18 mouse cellular contexts compared by ENCODE assay signal in the genomic region with DNA sequence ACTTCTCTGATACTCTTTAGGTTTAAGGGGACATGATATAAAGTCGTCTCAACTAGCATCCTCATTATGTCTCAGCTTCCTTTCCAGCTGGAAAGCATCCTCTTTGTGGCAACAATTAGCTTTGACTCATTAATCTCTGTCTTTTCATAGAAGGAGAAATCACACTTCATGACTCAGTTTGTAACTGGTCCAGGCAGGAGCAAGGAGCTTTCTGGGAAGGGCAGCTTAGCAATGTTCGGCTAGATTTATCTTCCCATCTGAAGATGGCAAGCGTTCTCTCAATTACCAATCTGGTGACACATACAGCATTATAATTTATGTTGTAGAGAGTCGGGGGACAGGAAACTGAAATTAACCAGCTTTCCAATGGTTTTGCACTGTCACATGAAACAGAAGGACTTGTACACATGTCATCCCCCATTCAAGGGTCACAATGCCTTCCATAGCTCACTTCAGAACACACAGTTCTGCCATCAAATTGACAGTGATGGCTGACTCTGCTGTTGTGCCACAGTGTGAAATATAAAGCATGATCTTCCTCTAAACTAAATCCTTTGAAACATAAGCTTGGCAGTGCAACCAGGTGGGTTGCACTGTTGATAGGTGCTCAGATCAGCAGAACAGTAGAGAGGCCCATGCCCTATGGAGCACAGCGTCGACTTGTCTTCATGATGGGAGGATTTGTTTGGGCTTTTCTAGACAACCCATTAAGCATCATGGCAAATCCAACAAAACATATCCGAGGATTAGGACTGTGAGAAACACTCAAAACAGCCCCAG.
"Had no signal": no experiment of that assay in that cellular context is flagged by ENCODE, and none has a peak within 500 bp of the region (broad histone marks: within the 10 kb centered on the region; RNA-seq: fewer than 3 reads in every experiment).

No protein-coding gene starts in this region.

- ATAC-seq: midbrain, embryonic 16.5 days had no signal

- H3K27me3 ChIP-seq: midbrain, embryonic 12.5 days; neural tube, embryonic 13.5 days; neural tube, embryonic 15.5 days; stomach, embryonic 15.5 days had no signal

- DNase-seq: lung, embryonic 14.5 days; lung, postnatal 10 days; lung, postnatal 4 days; midbrain, embryonic 14.5 days; retina, postnatal 1 day; right cerebral cortex, adult 18-20 months; right cerebral cortex, postnatal 25 days; thymus, adult 2 months; thymus, postnatal 25 days; thymus, postnatal 4 days had no signal

- H3K4me1 ChIP-seq: midbrain, embryonic 10.5 days; midbrain, embryonic 12.5 days; neural tube, embryonic 13.5 days; neural tube, embryonic 15.5 days; stomach, embryonic 15.5 days had no signal

- H3K4me3 ChIP-seq: midbrain, embryonic 10.5 days; midbrain, embryonic 12.5 days; myocyte; neural tube, embryonic 13.5 days; neural tube, embryonic 15.5 days; stomach, embryonic 15.5 days had no signal

- H3K4me2 ChIP-seq: lung, embryonic 14.5 days; midbrain, embryonic 12.5 days; neural tube, embryonic 13.5 days; neural tube, embryonic 15.5 days; stomach, embryonic 15.5 days had no signal

- H3K36me3 ChIP-seq: midbrain, embryonic 10.5 days; midbrain, embryonic 12.5 days; neural tube, embryonic 13.5 days; neural tube, embryonic 15.5 days; stomach, embryonic 15.5 days had no signal

- H3K9ac ChIP-seq: lung, embryonic 14.5 days; midbrain, embryonic 12.5 days; neural tube, embryonic 13.5 days; neural tube, embryonic 15.5 days; stomach, embryonic 15.5 days had no signal

- H3K27ac ChIP-seq: midbrain, embryonic 10.5 days; midbrain, embryonic 12.5 days; neural tube, embryonic 13.5 days; neural tube, embryonic 15.5 days; stomach, embryonic 15.5 days; stomach, postnatal 0 days had no signal

- H3K9me3 ChIP-seq: neural tube, embryonic 13.5 days; neural tube, embryonic 15.5 days; stomach, embryonic 15.5 days had no signal
